Mouse (Mus musculus): ENCODE measurements at regions not wholly inside any gene's neighbourhood (a gene's known extent, or its start where the extent isn't known, plus 50 kb on each side); places are given as distances from the start of the nearest gene placed in this dataset.

- no peak for TF ChIP-seq EP300 (IDR thresholded peaks at IDR 0.05; ENCODE audit: low read depth)
- TF ChIP-seq CTCF (IDR thresholded peaks at IDR 0.05; ENCODE audit: low read depth): no peak
Observed at GRCm38 (mm10) chr6:24263796-24264195, 95.9 kb upstream of the Slc13a1 start.
